Mouse (Mus musculus) CH12F3 (cell line): Measurements from ENCODE around the gene Thegl.
"Not testable (repeated sequence)": the region's sequence is repeated elsewhere in the genome, so short reads cannot be mapped to it uniquely, and the experiment has no call there.

Source experiments
- in situ Hi-C: fragments of 300-500 bp; cut with MboI; formaldehyde crosslinking; loops from 2 replicates; pipeline ENCODE4 v1.14.3; 2020; ENCODE audit warnings: low sequenced_read_pairs

The Thegl gene

DNA sequence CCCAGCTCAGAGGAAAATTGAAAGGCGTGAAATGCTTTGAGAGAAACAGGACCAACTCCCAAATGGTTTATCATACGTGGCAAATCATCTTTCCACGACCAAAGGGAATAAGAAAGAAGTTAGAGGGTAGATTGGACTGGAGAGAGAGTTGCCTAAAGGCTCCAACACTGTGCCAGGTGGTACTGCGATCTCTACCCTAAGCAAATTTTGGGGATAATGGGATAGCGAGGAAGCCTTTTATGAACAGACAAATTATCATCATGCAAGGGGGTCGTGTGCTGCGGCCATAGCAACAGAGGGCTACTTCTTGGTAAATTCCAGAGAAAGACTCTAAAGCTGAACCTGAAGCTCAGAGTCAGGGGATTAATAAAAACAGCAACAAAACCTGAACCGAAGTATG, 78.1 kb downstream of the Thegl start:
- in situ Hi-C loops, result no loop called here

- in situ Hi-C loops, result no loop called here
These were observed 79.0 kb downstream of the Thegl start for GRCm38 (mm10) chr5:77094510-77095491.

- in situ Hi-C loops, result not testable (repeated sequence)
These were observed 80.4 kb downstream of the Thegl start for GRCm38 (mm10) chr5:77096194-77096593.

- in situ Hi-C loops, result no loop called here
These were observed 81.9 kb downstream of the Thegl start for GRCm38 (mm10) chr5:77097686-77098085.

- in situ Hi-C loops, result no loop called here
These were observed 83.1 kb downstream of the Thegl start for GRCm38 (mm10) chr5:77098874-77099273.

- in situ Hi-C loops, result no loop called here
These were observed 83.6 kb downstream of the Thegl start for GRCm38 (mm10) chr5:77099317-77099996.

GRCm38 (mm10) chr5:77099997-77100380, 84.2 kb downstream of the Thegl start:
- in situ Hi-C loops, result no loop called here

GRCm38 (mm10) chr5:77100691-77101090, 84.9 kb downstream of the Thegl start:
- in situ Hi-C loops, result no loop called here

- in situ Hi-C loops, result no loop called here
These were observed 86.9 kb downstream of the Thegl start for GRCm38 (mm10) chr5:77102522-77103365.

DNA sequence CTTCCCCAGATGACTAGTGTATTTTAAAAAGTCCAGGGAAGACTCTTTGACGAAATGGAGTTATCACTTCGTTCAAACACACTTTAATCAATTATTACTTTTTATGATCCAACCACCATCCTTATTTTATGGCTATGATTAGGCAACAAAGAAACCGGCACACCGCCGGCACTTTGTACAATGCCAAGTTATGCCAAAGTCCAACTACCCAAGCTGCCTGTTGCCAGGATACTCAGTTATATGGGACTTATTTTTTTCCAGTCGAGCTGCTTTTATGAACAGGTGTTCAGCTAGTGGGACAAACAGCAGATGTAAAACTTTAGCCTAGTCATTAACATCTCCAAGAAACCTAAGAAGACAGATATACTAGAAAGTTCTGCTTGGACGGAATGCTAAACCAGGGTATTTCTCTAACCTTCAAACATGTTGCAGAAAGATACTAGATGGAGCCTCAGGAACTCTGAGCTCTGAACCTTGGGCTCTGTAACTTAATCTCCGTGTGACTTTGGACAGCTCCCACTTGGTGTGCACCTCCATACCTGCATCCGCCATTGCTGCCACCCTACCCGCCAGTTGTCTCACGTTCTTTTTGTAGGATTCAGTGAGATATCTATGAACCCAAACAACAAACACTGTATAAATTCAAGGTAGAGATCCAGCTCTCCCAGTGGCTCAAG, 91.5 kb downstream of the Thegl start:
- in situ Hi-C loops, result no loop called here

DNA sequence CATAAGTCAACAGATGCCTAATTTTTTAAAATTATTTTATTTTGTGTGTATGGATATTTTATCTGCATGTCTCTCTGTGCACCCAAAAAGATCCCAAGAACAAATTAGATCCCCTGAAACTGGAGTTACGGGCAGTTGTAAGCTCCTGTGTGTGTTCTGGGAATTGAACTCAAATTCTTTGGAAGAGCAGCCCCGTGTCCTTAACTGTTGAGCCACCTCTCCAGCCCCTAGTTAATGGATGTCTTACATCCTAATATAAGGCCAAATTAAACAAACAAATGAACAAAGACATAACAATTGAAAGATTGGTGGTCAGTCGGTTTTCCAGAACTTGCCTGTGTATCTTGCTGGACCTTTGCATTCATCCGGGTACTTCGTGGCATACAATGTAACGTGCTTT, 93.0 kb downstream of the Thegl start:
- in situ Hi-C loops, result no loop called here

GRCm38 (mm10) chr5:77109814-77110213, 94.0 kb downstream of the Thegl start:
- in situ Hi-C loops, result no loop called here
